Mouse (Mus musculus) brain, embryonic 14.5 days (tissue): ENCODE measurements at regions not wholly inside any gene's neighbourhood (a gene's known extent, or its start where the extent isn't known, plus 50 kb on each side); places are given as distances from the start of the nearest gene placed in this dataset.

Experiments used
- CTCF ChIP-seq: fragments of 200-500 bp; IDR thresholded peaks from 2 replicates; pipeline ENCODE4 v1.5.1; 2012; ENCODE audit warnings: inconsistent platforms, mild to moderate bottlenecking, moderate library complexity, borderline replicate concordance; ENCODE audit not compliant: insufficient read depth, insufficient read length; ENCODE audit errors: extremely low read depth
- POLR2A ChIP-seq: fragments of 200-500 bp; IDR thresholded peaks from 2 replicates; pipeline ENCODE4 v1.6.1; 2012; ENCODE audit warnings: mild to moderate bottlenecking, inconsistent platforms, borderline replicate concordance; ENCODE audit not compliant: poor library complexity, insufficient read depth, insufficient read length, severe bottlenecking; ENCODE audit errors: extremely low read depth

- no peak for TF ChIP-seq POLR2A
- TF ChIP-seq CTCF: no peak
These were observed 589.9 kb upstream of the Dpp10 start for GRCm38 (mm10) chr1:124635246-124635768.
